Mouse (Mus musculus) thymus, adult 2 months (tissue): ENCODE data around the gene Gm15097. TPM values are rescaled to one million over a fixed set of nuclear protein-coding genes. Genes with fewer than 3 reads are reported as not detected.
"Not testable (repeated sequence)": the region's sequence is repeated elsewhere in the genome, so short reads cannot be mapped to it uniquely, and the experiment has no call there.

ENCODE experiments used
- DNase-seq: peaks from one replicate; pipeline ENCODE4 v3.0.0; 2021
- H3K27ac ChIP-seq: fragments of 200-500 bp; 2 replicates; pipeline ENCODE4 v1.5.1; 2012; ENCODE audit warnings: low read length, control low read depth; ENCODE audit not compliant: control insufficient read depth, insufficient read depth
- H3K27me3 ChIP-seq: fragments of 200-500 bp; 2 replicates; pipeline ENCODE4 v1.6.1; 2012; ENCODE audit warnings: mild to moderate bottlenecking, low read length, moderate library complexity, mixed read lengths; ENCODE audit not compliant: control insufficient read depth, insufficient read depth
- H3K36me3 ChIP-seq: fragments of 200-500 bp; 2 replicates; pipeline ENCODE4 v1.6.1; 2012; ENCODE audit warnings: mild to moderate bottlenecking, low read length, moderate library complexity; ENCODE audit not compliant: control insufficient read depth, insufficient read depth
- H3K4me1 ChIP-seq: fragments of 200-500 bp; replicated peaks from 2 replicates; pipeline ENCODE4 v1.6.1; 2012; ENCODE audit warnings: low read length; ENCODE audit not compliant: control insufficient read depth, insufficient read depth
- H3K4me3 ChIP-seq: fragments of 200-500 bp; 2 replicates; pipeline ENCODE4 v1.5.1; 2012; ENCODE audit warnings: mild to moderate bottlenecking, low read length, control low read depth, moderate library complexity; ENCODE audit not compliant: control insufficient read depth, insufficient read depth
- WGBS: fragments of 180-500 bp; shearing (Covaris S2); methylation state at CpG from one replicate; pipeline ENCODE4 v1.1.7; 2018; 5-methylcytosine and 5-hydroxymethylcytosine counted together
- polyA plus RNA-seq: library from polyadenylated mRNA; depleted of rRNA; stranded (reverse); fragments of >200 nt; gene quantifications from 2 replicates; pipeline ENCODE4 v1.2.3, GENCODE M21; 2012; rRNA removed

The Gm15097 gene
- not detected in 2 replicates for polyA plus RNA-seq

- H3K27me3 ChIP-seq, H3K36me3 ChIP-seq, DNase-seq, H3K4me3 ChIP-seq, H3K27ac ChIP-seq, H3K4me1 ChIP-seq: not testable (repeated sequence)
- no CpG with 5 or more reads among the region's 6 CpGs for WGBS
These were observed at the start of gene Gm15097 for GRCm38 (mm10) chrX:149784173-149784572. TSS of gene Gm15097 (plus strand) at chrX:149784473.

DNA sequence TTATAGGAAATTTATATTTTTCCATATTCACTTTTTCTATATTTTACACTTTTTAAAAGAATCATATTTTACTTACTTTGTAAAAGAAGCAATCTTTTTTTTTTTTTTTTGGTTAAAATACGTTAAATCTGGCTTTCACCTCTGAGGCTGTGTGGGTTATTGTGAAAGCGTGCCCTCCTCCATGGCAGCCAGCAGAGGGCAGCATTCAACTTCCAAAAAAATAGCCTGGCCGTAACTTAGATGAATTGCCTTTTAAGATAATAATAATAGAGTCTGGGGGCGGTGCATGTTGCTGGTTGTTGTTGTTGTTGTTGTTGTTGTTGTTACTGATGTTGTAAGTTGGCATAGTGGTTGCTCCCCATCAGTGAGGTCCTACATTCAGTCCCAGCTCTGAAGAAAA is 21.4 kb upstream of the Gm15097 start:
- not testable (repeated sequence) for H3K4me3 ChIP-seq, H3K27me3 ChIP-seq, H3K36me3 ChIP-seq, H3K27ac ChIP-seq, H3K4me1 ChIP-seq, DNase-seq
- 24% methylated on average over 4 of the region's 4 CpGs for WGBS

DNA sequence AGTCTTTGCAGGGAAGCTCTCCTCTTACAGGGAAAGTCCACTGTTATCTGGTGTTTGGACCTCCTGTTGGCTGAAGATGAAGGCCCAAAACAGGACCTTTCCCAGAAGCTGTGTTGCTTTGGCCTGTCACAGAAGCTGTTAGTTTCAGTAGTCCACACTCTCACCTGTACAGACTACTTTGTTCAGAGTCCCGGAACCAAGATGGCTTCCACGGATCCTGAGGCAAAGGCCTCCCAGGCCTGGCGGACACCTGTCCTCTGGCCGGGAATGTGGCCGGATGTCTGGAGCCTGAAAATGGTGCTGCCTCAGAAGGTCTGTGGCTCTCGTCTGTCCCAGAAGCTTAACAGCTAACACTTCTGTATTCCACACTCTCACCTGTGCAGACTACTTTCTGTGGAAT is 26.9 kb downstream of the Gm15097 start:
- H3K4me3 ChIP-seq, result not testable (repeated sequence)
- WGBS, result 95% methylated on average over 6 of the region's 6 CpGs

More for the DNA sequence above, 26.9 kb downstream of the Gm15097 start:
- not testable (repeated sequence) for H3K4me1 ChIP-seq, DNase-seq, H3K27ac ChIP-seq, H3K27me3 ChIP-seq, H3K36me3 ChIP-seq

Other genes with a start within 250 kb of the Gm15097 start
- gene Gm10439, start 189.9 kb upstream of the Gm15097 start, polyA plus RNA-seq, result not detected in 2 replicates
- not detected in 2 replicates for gene Gm15091, start 157.2 kb downstream of the Gm15097 start, polyA plus RNA-seq